Mouse (Mus musculus) hindbrain, embryonic 14.5 days (tissue): ENCODE data around the gene Pdcd2l. TPM values are rescaled to one million over a fixed set of nuclear protein-coding genes. Genes with fewer than 3 reads are reported as not detected.
A peak's percentile ranks its signal among the peaks of the same experiment; 100 is the strongest.
"Not testable (repeated sequence)": the region's sequence is repeated elsewhere in the genome, so short reads cannot be mapped to it uniquely, and the experiment has no call there.

Experiments
- ATAC-seq: fragments of 200-750 bp; cut with Nextera tagmentation; 2 replicates; pipeline ENCODE4 v1.8.0; 2017; ENCODE audit warnings: moderate number of reproducible peaks, mild to moderate bottlenecking, moderate TSS enrichment, moderate library complexity; ENCODE audit not compliant: low FRiP score
- DNase-seq: peaks from one replicate; pipeline ENCODE4 v3.0.0-alpha.2; 2015; ENCODE audit warnings: low spot score
- H3K27ac ChIP-seq: fragments of 300-500 bp; sonication (generic); 2 replicates; pipeline ENCODE4 v1.5.1; 2014; ENCODE audit warnings: mild to moderate bottlenecking, moderate library complexity
- H3K27me3 ChIP-seq: fragments of 300-500 bp; sonication (generic); 2 replicates; pipeline ENCODE4 v1.6.1; 2014; ENCODE audit warnings: mild to moderate bottlenecking, low read length, mixed read lengths; ENCODE audit not compliant: control insufficient read depth, insufficient read depth
- H3K36me3 ChIP-seq: fragments of 300-500 bp; sonication (generic); replicated peaks from 2 replicates; pipeline ENCODE4 v1.6.1; 2014; ENCODE audit not compliant: control insufficient read depth, insufficient read depth
- H3K4me1 ChIP-seq: fragments of 300-500 bp; sonication (generic); replicated peaks from 2 replicates; pipeline ENCODE4 v1.6.1; 2014; ENCODE audit warnings: antibody characterized with exemption, low read length, mixed read lengths; ENCODE audit not compliant: control insufficient read depth, insufficient read depth
- H3K4me2 ChIP-seq: fragments of 300-500 bp; sonication (generic); replicated peaks from 2 replicates; pipeline ENCODE4 v1.6.1; 2014; ENCODE audit warnings: mild to moderate bottlenecking, moderate library complexity
- H3K4me3 ChIP-seq: fragments of 300-500 bp; sonication (generic); replicated peaks from 2 replicates; pipeline ENCODE4 v1.5.1; 2014; ENCODE audit warnings: mild to moderate bottlenecking, low read length
- H3K9ac ChIP-seq: fragments of 300-500 bp; sonication (generic); 2 replicates; pipeline ENCODE4 v1.6.1; 2014
- H3K9me3 ChIP-seq: fragments of 300-500 bp; sonication (generic); 2 replicates; pipeline ENCODE4 v1.6.1; 2016; ENCODE audit warnings: low read length; ENCODE audit not compliant: control insufficient read depth
- WGBS: fragments of 180-500 bp; shearing (Covaris S2); extraction: QIAGEN DNeasy Blood & Tissue Kit; methylation state at CpG from one replicate; pipeline ENCODE4 v1.1.7; 2014; 5-methylcytosine and 5-hydroxymethylcytosine counted together
- polyA plus RNA-seq: library from polyadenylated mRNA; unstranded; fragments of >200 nt; fragmentation: Nextera tagmentation; extraction: Ambion mirVana; gene quantifications from 2 replicates; pipeline ENCODE4 v1.2.1, GENCODE M21; 2014

Gene Pdcd2l
- polyA plus RNA-seq, 1 experiment from 2014 or later: 68.9 TPM

GRCm38 (mm10) chr7:34192825-34193224 is 3.6 kb downstream of the Pdcd2l start:
- no peaks in the 10 kb centered on the region for H3K9me3 ChIP-seq
- no peak overlapping the region for H3K4me2 ChIP-seq
- ATAC-seq (no peak), DNase-seq (no peak)
- 96% methylated on average over 6 of the region's 6 CpGs for WGBS
- no peak overlapping the region for H3K27ac ChIP-seq
- no peak overlapping the region for H3K9ac ChIP-seq
- H3K4me1 ChIP-seq: peaks cover 7% of the 10 kb centered on the region; the same call in 1 of the 2 replicates
- H3K4me3 ChIP-seq: no peak overlapping the region
- H3K36me3 ChIP-seq: peaks cover 53% of the 10 kb centered on the region
- H3K27me3 ChIP-seq: no peaks in the 10 kb centered on the region

GRCm38 (mm10) chr7:34189376-34189989 is 7.0 kb downstream of the Pdcd2l start:
- WGBS: 92% methylated on average over 12 of the region's 12 CpGs
- no peaks in the 10 kb centered on the region for H3K27me3 ChIP-seq
- peaks cover 83% of the 10 kb centered on the region for H3K36me3 ChIP-seq

GRCm38 (mm10) chr7:34183794-34184193 is 12.7 kb downstream of the Pdcd2l start:
- Histone ChIP-seq H3K4me3 (no peak overlapping the region), H3K9ac (no peak overlapping the region), H3K9me3 (no peaks in the 10 kb centered on the region), H3K36me3 (peaks cover 53% of the 10 kb centered on the region), H3K27ac (no peak overlapping the region), H3K4me2 (no peak overlapping the region), H3K4me1 (no peaks in the 10 kb centered on the region), H3K27me3 (no peaks in the 10 kb centered on the region)
- WGBS: 86% methylated on average over 3 of the region's 3 CpGs
- no peak for ATAC-seq
- DNase-seq: no peak

More at GRCm38 (mm10) chr7:34189376-34189989, 7.0 kb downstream of the Pdcd2l start:
- Histone ChIP-seq H3K9me3 (no peaks in the 10 kb centered on the region), H3K4me2 (no peak overlapping the region), H3K27ac (no peak overlapping the region), H3K9ac (no peak overlapping the region), H3K4me3 (no peak overlapping the region), H3K4me1 (no peaks in the 10 kb centered on the region)
- DNase-seq (no peak), ATAC-seq (no peak)

GRCm38 (mm10) chr7:34183356-34183755 is 13.1 kb downstream of the Pdcd2l start:
- H3K4me1 ChIP-seq: no peaks in the 10 kb centered on the region
- DNase-seq (no peak), ATAC-seq (no peak)
- H3K27ac ChIP-seq: no peak overlapping the region
- 89% methylated on average over 13 of the region's 13 CpGs for WGBS
- no peak overlapping the region for H3K4me3 ChIP-seq
- H3K36me3 ChIP-seq: peaks cover 49% of the 10 kb centered on the region
- H3K9me3 ChIP-seq: no peaks in the 10 kb centered on the region
- H3K9ac ChIP-seq: no peak overlapping the region
- no peak overlapping the region for H3K4me2 ChIP-seq
- no peaks in the 10 kb centered on the region for H3K27me3 ChIP-seq

GRCm38 (mm10) chr7:34176241-34176640 is 20.2 kb downstream of the Pdcd2l start:
- 83% methylated on average over 6 of the region's 6 CpGs for WGBS
- not testable (repeated sequence) for H3K4me1 ChIP-seq, DNase-seq, H3K27ac ChIP-seq, H3K4me3 ChIP-seq, ATAC-seq, H3K4me2 ChIP-seq, H3K9ac ChIP-seq, H3K9me3 ChIP-seq, H3K27me3 ChIP-seq, H3K36me3 ChIP-seq

GRCm38 (mm10) chr7:34172251-34172650 is 24.2 kb downstream of the Pdcd2l start:
- WGBS: 58% methylated on average over 1 of the region's 1 CpGs

GRCm38 (mm10) chr7:34169454-34169853 is 27.0 kb downstream of the Pdcd2l start, which contains the start of gene Uba2:
TSS of gene Uba2 (minus strand) at chr7:34169599.
- Histone ChIP-seq H3K9me3 (no peaks in the 10 kb centered on the region), H3K9ac (peak within 1 kb of the TSS; percentile 91), H3K4me2 (peak within 1 kb of the TSS; percentile 78), H3K27ac (peak within 1 kb of the TSS; percentile 84), H3K4me1 (peaks cover 11% of the 10 kb centered on the region), H3K27me3 (no peaks in the 10 kb centered on the region), H3K36me3 (peaks cover 10% of the 10 kb centered on the region), H3K4me3 (peak within 1 kb of the TSS; percentile 89)
- WGBS: 83% methylated on average over 3 of the region's 3 CpGs
- ATAC-seq (no peak), DNase-seq (no peak)

More at GRCm38 (mm10) chr7:34172251-34172650, 24.2 kb downstream of the Pdcd2l start:
- Histone ChIP-seq H3K36me3 (no peaks in the 10 kb centered on the region), H3K4me1 (peaks cover 5% of the 10 kb centered on the region), H3K9me3 (no peaks in the 10 kb centered on the region), H3K4me2 (no peak overlapping the region), H3K9ac (no peak overlapping the region), H3K4me3 (no peak overlapping the region), H3K27me3 (no peaks in the 10 kb centered on the region), H3K27ac (no peak overlapping the region)
- DNase-seq (no peak), ATAC-seq (no peak)

- Histone ChIP-seq H3K27ac (peak overlapping the region; percentile 84), H3K27me3 (no peaks in the 10 kb centered on the region), H3K36me3 (peaks cover 16% of the 10 kb centered on the region), H3K4me2 (peak overlapping the region; percentile 78), H3K4me1 (peaks cover 11% of the 10 kb centered on the region), H3K9ac (peak overlapping the region; percentile 91), H3K4me3 (peak overlapping the region; percentile 89), H3K9me3 (no peaks in the 10 kb centered on the region)
- ATAC-seq (peak; percentile 96), DNase-seq (peak; percentile 94)
- 10% methylated on average over 30 of the region's 30 CpGs for WGBS
These were observed 27.8 kb downstream of the Pdcd2l start for GRCm38 (mm10) chr7:34168470-34169251.

- ATAC-seq: peak; percentile 79
- no peak for DNase-seq
- Histone ChIP-seq H3K4me3 (peak overlapping the region; percentile 89), H3K27ac (peak overlapping the region; percentile 84), H3K9me3 (no peaks in the 10 kb centered on the region), H3K4me2 (peak overlapping the region; percentile 78), H3K9ac (peak overlapping the region; percentile 91), H3K27me3 (no peaks in the 10 kb centered on the region), H3K4me1 (peaks cover 11% of the 10 kb centered on the region), H3K36me3 (peaks cover 24% of the 10 kb centered on the region)
- under 1% methylated on average over 54 of the region's 54 CpGs for WGBS
These were observed 28.5 kb downstream of the Pdcd2l start for GRCm38 (mm10) chr7:34167766-34168469.
